Mouse (Mus musculus) E14TG2a.4 (cell line): ENCODE measurements around the gene Tmem104.

Experiments used
- H3K27me3 ChIP-seq: 2 replicates; pipeline ENCODE4 v1.6.1; 2014; ENCODE audit warnings: low read length, control low read depth; ENCODE audit not compliant: insufficient read depth
- H3K36me3 ChIP-seq: 2 replicates; pipeline ENCODE4 v1.6.1; 2014; ENCODE audit warnings: low read length, control low read depth; ENCODE audit not compliant: insufficient read depth
- H3K4me1 ChIP-seq: replicated peaks from 2 replicates; pipeline ENCODE4 v1.6.1; 2014; ENCODE audit warnings: low read depth, low read length, control low read depth
- H3K4me3 ChIP-seq: replicated peaks from 2 replicates; pipeline ENCODE4 v1.5.1; 2014; ENCODE audit warnings: mild to moderate bottlenecking, low read length
- H3K9me3 ChIP-seq: 2 replicates; pipeline ENCODE4 v1.6.1; 2014; ENCODE audit warnings: low read length, control low read depth
- CTCF ChIP-seq: conservative IDR thresholded peaks from 2 replicates; pipeline ENCODE4 v1.5.1; 2014; ENCODE audit warnings: low read length
- NANOG ChIP-seq: IDR thresholded peaks from 2 replicates; pipeline ENCODE4 v1.6.1; 2014; ENCODE audit warnings: borderline replicate concordance, low read length, mixed read lengths
- POU5F1 ChIP-seq: IDR thresholded peaks from 2 replicates; pipeline ENCODE4 v1.6.1; 2014; ENCODE audit warnings: low read length, borderline replicate concordance

The Tmem104 gene

GRCm38 (mm10) chr11:115163568-115164150, 23.6 kb upstream of the Tmem104 start:
- TF ChIP-seq NANOG (no peak), CTCF (no peak), POU5F1 (no peak)

GRCm38 (mm10) chr11:115164341-115164975, 22.8 kb upstream of the Tmem104 start:
- peak overlapping the region; percentile 97 for H3K4me3 ChIP-seq
- peaks cover 37% of the 10 kb centered on the region for H3K27me3 ChIP-seq
- peaks cover 70% of the 10 kb centered on the region for H3K4me1 ChIP-seq
- peaks cover 37% of the 10 kb centered on the region for H3K36me3 ChIP-seq
- H3K9me3 ChIP-seq = no peaks in the 10 kb centered on the region
- TF ChIP-seq NANOG (no peak), CTCF (no peak), POU5F1 (no peak)

More at GRCm38 (mm10) chr11:115163568-115164150, 23.6 kb upstream of the Tmem104 start:
- Histone ChIP-seq H3K4me3 (peak overlapping the region; percentile 97), H3K27me3 (peaks cover 45% of the 10 kb centered on the region), H3K9me3 (no peaks in the 10 kb centered on the region), H3K4me1 (peaks cover 66% of the 10 kb centered on the region), H3K36me3 (peaks cover 30% of the 10 kb centered on the region)

GRCm38 (mm10) chr11:115164976-115165374, 22.3 kb upstream of the Tmem104 start:
- peaks cover 34% of the 10 kb centered on the region for H3K27me3 ChIP-seq
- H3K9me3 ChIP-seq = no peaks in the 10 kb centered on the region
- H3K4me3 ChIP-seq = peak overlapping the region; percentile 97
- H3K4me1 ChIP-seq = peaks cover 65% of the 10 kb centered on the region
- no peak for TF ChIP-seq CTCF
- TF ChIP-seq NANOG = no peak
- peaks cover 41% of the 10 kb centered on the region for H3K36me3 ChIP-seq

GRCm38 (mm10) chr11:115166776-115167175, 20.5 kb upstream of the Tmem104 start:
- peaks cover 49% of the 10 kb centered on the region for H3K36me3 ChIP-seq
- no peaks in the 10 kb centered on the region for H3K9me3 ChIP-seq
- H3K27me3 ChIP-seq = peaks cover 28% of the 10 kb centered on the region
- H3K4me1 ChIP-seq = peaks cover 65% of the 10 kb centered on the region
- H3K4me3 ChIP-seq = no peak overlapping the region
- TF ChIP-seq NANOG (no peak), POU5F1 (no peak), CTCF (no peak)

GRCm38 (mm10) chr11:115167631-115168249, 19.5 kb upstream of the Tmem104 start:
- Histone ChIP-seq H3K4me3 (no peak overlapping the region), H3K36me3 (peaks cover 49% of the 10 kb centered on the region), H3K27me3 (peaks cover 23% of the 10 kb centered on the region), H3K9me3 (no peaks in the 10 kb centered on the region), H3K4me1 (peaks cover 65% of the 10 kb centered on the region)
- TF ChIP-seq CTCF (no peak), POU5F1 (no peak), NANOG (no peak)

GRCm38 (mm10) chr11:115169430-115169829, 17.9 kb upstream of the Tmem104 start:
- no peak for TF ChIP-seq POU5F1
- TF ChIP-seq NANOG = no peak
- no peak for TF ChIP-seq CTCF
- peaks cover 16% of the 10 kb centered on the region for H3K27me3 ChIP-seq
- peaks cover 49% of the 10 kb centered on the region for H3K36me3 ChIP-seq
- no peak overlapping the region for H3K4me3 ChIP-seq
- H3K4me1 ChIP-seq = peaks cover 77% of the 10 kb centered on the region
- H3K9me3 ChIP-seq = no peaks in the 10 kb centered on the region

- no peak for TF ChIP-seq POU5F1
- H3K9me3 ChIP-seq = no peaks in the 10 kb centered on the region
- H3K36me3 ChIP-seq = peaks cover 46% of the 10 kb centered on the region
- no peak overlapping the region for H3K4me3 ChIP-seq
- peaks cover 78% of the 10 kb centered on the region for H3K4me1 ChIP-seq
- H3K27me3 ChIP-seq = 0 out of 2 replicates have a peak, but pooled peaks cover 1% of the 10 kb centered on the region
These were observed 16.2 kb upstream of the Tmem104 start for GRCm38 (mm10) chr11:115171125-115171524.

GRCm38 (mm10) chr11:115172825-115173287, 14.4 kb upstream of the Tmem104 start:
- Histone ChIP-seq H3K4me3 (peak overlapping the region; percentile 45; the same call in 1 of the 2 replicates), H3K27me3 (no peaks in the 10 kb centered on the region), H3K9me3 (no peaks in the 10 kb centered on the region), H3K36me3 (peaks cover 47% of the 10 kb centered on the region), H3K4me1 (peaks cover 84% of the 10 kb centered on the region)
- no peak for TF ChIP-seq POU5F1
- no peak for TF ChIP-seq CTCF
- TF ChIP-seq NANOG = no peak
